Mouse (Mus musculus) layer of hippocampus, postnatal 25 days (tissue): ENCODE measurements at regions not wholly inside any gene's neighbourhood (a gene's known extent, or its start where the extent isn't known, plus 50 kb on each side); places are given as distances from the start of the nearest gene placed in this dataset.

Experiments used
- DNase-seq, 2 experiments: peaks; one replicate each; pipeline ENCODE4 v3.0.0; 2022; ENCODE audit warnings: mixed read lengths in 2 of 2, low spot score in 1 of 2; ENCODE audit errors: extremely low spot score in 1 of 2

GRCm38 (mm10) chr2:178542032-178542431 lies 111.7 kb downstream of the Cdh26 start:
- DNase-seq = peak; percentile 29 to 78

- DNase-seq = no peak
These were observed 114.1 kb downstream of the Cdh26 start for GRCm38 (mm10) chr2:178544411-178544810.

GRCm38 (mm10) chr2:178545601-178546352 lies 115.4 kb downstream of the Cdh26 start:
- DNase-seq = no peak

GRCm38 (mm10) chr2:178546353-178546720 lies 116.0 kb downstream of the Cdh26 start:
- no peak for DNase-seq

- DNase-seq = no peak
These were observed 116.6 kb downstream of the Cdh26 start for GRCm38 (mm10) chr2:178546888-178547287.

GRCm38 (mm10) chr2:178548937-178549336 lies 118.6 kb downstream of the Cdh26 start:
- DNase-seq = no peak

- no peak for DNase-seq
These were observed 123.4 kb downstream of the Cdh26 start for GRCm38 (mm10) chr2:178553736-178554135.

- no peak for DNase-seq
These were observed 125.5 kb downstream of the Cdh26 start for GRCm38 (mm10) chr2:178555692-178556340.

GRCm38 (mm10) chr2:178557934-178558333 lies 127.6 kb downstream of the Cdh26 start:
- DNase-seq = no peak

- no peak for DNase-seq
These were observed 133.0 kb downstream of the Cdh26 start for GRCm38 (mm10) chr2:178563287-178563686.

GRCm38 (mm10) chr2:178565368-178565818 lies 135.1 kb downstream of the Cdh26 start:
- DNase-seq = peak in 1 of 2 experiments; percentile 38

GRCm38 (mm10) chr2:178567493-178567892 lies 137.2 kb downstream of the Cdh26 start:
- no peak for DNase-seq

GRCm38 (mm10) chr2:178572301-178572700 lies 142.0 kb downstream of the Cdh26 start:
- DNase-seq = no peak

- DNase-seq = peak; percentile 48 to 86
These were observed 144.5 kb downstream of the Cdh26 start for GRCm38 (mm10) chr2:178574859-178575258.

GRCm38 (mm10) chr2:178575403-178575802 lies 145.1 kb downstream of the Cdh26 start:
- DNase-seq = no peak

GRCm38 (mm10) chr2:178576067-178576466 lies 145.7 kb downstream of the Cdh26 start:
- no peak for DNase-seq

GRCm38 (mm10) chr2:178579571-178579970 lies 149.2 kb downstream of the Cdh26 start:
- DNase-seq = no peak

GRCm38 (mm10) chr2:178581306-178581705 lies 151.0 kb downstream of the Cdh26 start:
- no peak for DNase-seq

- no peak for DNase-seq
These were observed 154.7 kb downstream of the Cdh26 start for GRCm38 (mm10) chr2:178584970-178585566.

- DNase-seq = no peak
These were observed 156.9 kb downstream of the Cdh26 start for GRCm38 (mm10) chr2:178587134-178587636.

GRCm38 (mm10) chr2:178593743-178594142 lies 163.4 kb downstream of the Cdh26 start:
- DNase-seq = no peak
